ENCODE assay signal across 8 mouse cellular contexts in genomic region chr17:46557321-46557720, GRCm38 (mm10). TPM values are rescaled to one million over a fixed set of nuclear protein-coding genes. Genes with fewer than 3 reads are reported as not detected.
A peak's percentile ranks its signal among the peaks of the same experiment; 100 is the strongest.
DNase-seq lines count a peak whose midpoint lies in the region; ATAC-seq and TF ChIP-seq lines count a peak whose summit lies in the region.
"Not testable (repeated sequence)": the region's sequence is repeated elsewhere in the genome, so short reads cannot be mapped to it uniquely, and the experiment has no call there.

No protein-coding gene starts in this region.

- H3K4me1 ChIP-seq in forebrain, embryonic 11.5 days (replicated peaks; ENCODE audit: control insufficient read depth, insufficient read depth, low read length), result peaks cover 22% of the 10 kb centered on the region
- peaks cover 36% of the 10 kb centered on the region for H3K4me1 ChIP-seq in heart, embryonic 13.5 days
- H3K4me1 ChIP-seq in limb, embryonic 10.5 days, result peaks cover 48% of the 10 kb centered on the region
- peaks cover 13 to 30% of the 10 kb centered on the region in 2 experiments for H3K4me1 ChIP-seq in liver, embryonic 14.5 days (replicated peaks; ENCODE audit: control insufficient read depth in 2 of 2, insufficient read depth in 2 of 2, low read length in 1 of 2)
- peaks cover 31% of the 10 kb centered on the region for H3K4me1 ChIP-seq in midbrain, embryonic 12.5 days
- H3K4me1 ChIP-seq in stomach, embryonic 14.5 days (ENCODE audit: control insufficient read depth, insufficient read depth, low read length), result peaks cover 16% of the 10 kb centered on the region

- H3K27ac ChIP-seq in forebrain, embryonic 11.5 days (ENCODE audit: low read depth, low read length); liver, embryonic 14.5 days: not testable (repeated sequence)
- H3K27ac ChIP-seq in heart, embryonic 13.5 days (replicated peaks), result peak overlapping the region; percentile 95
- H3K27ac ChIP-seq in limb, embryonic 10.5 days, result peak overlapping the region; percentile 100
- H3K27ac ChIP-seq in midbrain, embryonic 12.5 days (replicated peaks), result 0 out of 2 replicates have a peak overlapping the region, but pooled peaks have one; percentile 81
- peak overlapping the region; percentile 97 for H3K27ac ChIP-seq in stomach, embryonic 14.5 days (ENCODE audit: low read length)

- TF ChIP-seq CTCF in liver, embryonic 14.5 days (IDR thresholded peaks at IDR 0.05; ENCODE audit: low read depth), result not testable (repeated sequence)

- not testable (repeated sequence) for H3K27me3 ChIP-seq in forebrain, embryonic 11.5 days (ENCODE audit: control insufficient read depth, insufficient read depth, low read length); heart, embryonic 13.5 days (replicated peaks); limb, embryonic 10.5 days (ENCODE audit: low read depth, poor library complexity, severe bottlenecking); liver, embryonic 14.5 days (ENCODE audit: control insufficient read depth, insufficient read depth, low read length); midbrain, embryonic 12.5 days; stomach, embryonic 14.5 days (ENCODE audit: control insufficient read depth, insufficient read depth, low read length)

- ATAC-seq in forebrain, embryonic 11.5 days (replicated peaks; ENCODE audit: low FRiP score); heart, embryonic 13.5 days (ENCODE audit: extremely low read depth, insufficient number of reproducible peaks, low FRiP score, low TSS enrichment); liver, embryonic 14.5 days (ENCODE audit: insufficient read depth); midbrain, embryonic 12.5 days (ENCODE audit: low FRiP score, low read depth); stomach, embryonic 14.5 days (ENCODE audit: insufficient number of reproducible peaks, insufficient read depth, low FRiP score, low read depth): not testable (repeated sequence)

- not testable (repeated sequence) for H3K4me3 ChIP-seq in forebrain, embryonic 11.5 days (ENCODE audit: low read depth, low read length); limb, embryonic 10.5 days; liver, embryonic 14.5 days (ENCODE audit: insufficient read depth in 1 of 2, low read depth in 2 of 2, low read length in 2 of 2); midbrain, embryonic 12.5 days; stomach, embryonic 14.5 days (ENCODE audit: low read depth, low read length)
- peak overlapping the region; percentile 100; the same call in 1 of the 2 replicates for H3K4me3 ChIP-seq in heart, embryonic 13.5 days

- H3K9me3 ChIP-seq in forebrain, embryonic 11.5 days (ENCODE audit: control insufficient read depth, low read length); heart, embryonic 13.5 days; limb, embryonic 10.5 days (replicated peaks); liver, embryonic 14.5 days (ENCODE audit: control insufficient read depth, low read length); midbrain, embryonic 12.5 days; stomach, embryonic 14.5 days (ENCODE audit: control insufficient read depth, low read depth, low read length): not testable (repeated sequence)

- 0 out of 2 replicates have a peak overlapping the region, but pooled peaks have one; percentile 62 for H3K4me2 ChIP-seq in forebrain, embryonic 11.5 days (ENCODE audit: low read depth, low read length, severe bottlenecking)
- H3K4me2 ChIP-seq in heart, embryonic 13.5 days, result peak overlapping the region; percentile 82
- peak overlapping the region; percentile 97 for H3K4me2 ChIP-seq in liver, embryonic 14.5 days (ENCODE audit: low read depth)
- H3K4me2 ChIP-seq in midbrain, embryonic 12.5 days (replicated peaks), result not testable (repeated sequence)
- peak overlapping the region; percentile 67 for H3K4me2 ChIP-seq in stomach, embryonic 14.5 days (replicated peaks; ENCODE audit: low read depth, low read length)

- peak; percentile 44 for DNase-seq in cerebellum, adult 9-11 months
- not testable (repeated sequence) for DNase-seq in forebrain, embryonic 11.5 days (ENCODE audit: low spot score); limb, embryonic 10.5 days (ENCODE audit: low spot score); liver, embryonic 14.5 days (ENCODE audit: low read depth in 3 of 3, low spot score in 3 of 3)
- DNase-seq in induced T-regulatory cell, adult 2 months (ENCODE audit: low read depth), result peak; percentile 42

- H3K9ac ChIP-seq in forebrain, embryonic 11.5 days (ENCODE audit: low read length); liver, embryonic 14.5 days (replicated peaks); midbrain, embryonic 12.5 days (replicated peaks); stomach, embryonic 14.5 days (replicated peaks; ENCODE audit: low read depth, low read length): not testable (repeated sequence)
- peak overlapping the region; percentile 87 for H3K9ac ChIP-seq in heart, embryonic 13.5 days

- not testable (repeated sequence) for H3K36me3 ChIP-seq in forebrain, embryonic 11.5 days (ENCODE audit: control insufficient read depth, insufficient read depth, low read length); heart, embryonic 13.5 days; limb, embryonic 10.5 days; liver, embryonic 14.5 days (replicated peaks; ENCODE audit: control insufficient read depth, insufficient read depth, low read depth); midbrain, embryonic 12.5 days; stomach, embryonic 14.5 days (ENCODE audit: control insufficient read depth, insufficient read depth, low read length)

- not testable (repeated sequence) for TF ChIP-seq EP300 in liver, embryonic 14.5 days (IDR thresholded peaks at IDR 0.05; ENCODE audit: low read depth)

RNA-seq across cellular contexts. Expression of gene Srf, which starts 1.3 kb away (rescaled TPM):
- polyA plus RNA-seq in forebrain, embryonic 11.5 days (2014; fragmentation: Nextera tagmentation; extraction: Ambion mirVana), result 5.0 and 5.2 TPM in 2 replicates
- polyA plus RNA-seq in heart, embryonic 13.5 days (2015; fragmentation: Nextera tagmentation; extraction: Ambion mirVana), result 11.6 and 13.1 TPM in 2 replicates
- polyA plus RNA-seq in limb, embryonic 10.5 days (2016; fragmentation: Nextera tagmentation; extraction: Ambion mirVana), result 8.3 and 9.0 TPM in 2 replicates
- 16.0 and 22.0 TPM in 2 replicates for polyA plus RNA-seq in liver, embryonic 14.5 days (2012; rRNA removed)
- 2.5 and 2.6 TPM in 2 replicates for polyA plus RNA-seq in liver, embryonic 14.5 days (2014; fragmentation: Nextera tagmentation; extraction: Ambion mirVana)
- polyA plus RNA-seq in midbrain, embryonic 12.5 days (2016; fragmentation: Nextera tagmentation; extraction: Ambion mirVana), result 6.6 and 8.1 TPM in 2 replicates
- 12.2 and 15.7 TPM in 2 replicates for polyA plus RNA-seq in stomach, embryonic 14.5 days (2014; fragmentation: Nextera tagmentation; extraction: Ambion mirVana)

RNA-seq across cellular contexts. Expression of gene Cul9, which starts 11.1 kb away (rescaled TPM):
- polyA plus RNA-seq in forebrain, embryonic 11.5 days (2014; fragmentation: Nextera tagmentation; extraction: Ambion mirVana), result 3.4 and 4.0 TPM in 2 replicates
- 4.5 and 5.0 TPM in 2 replicates for polyA plus RNA-seq in heart, embryonic 13.5 days (2015; fragmentation: Nextera tagmentation; extraction: Ambion mirVana)
- 2.4 and 5.6 TPM in 2 replicates for polyA plus RNA-seq in limb, embryonic 10.5 days (2016; fragmentation: Nextera tagmentation; extraction: Ambion mirVana)
- 0.59 and 0.92 TPM in 2 replicates for polyA plus RNA-seq in liver, embryonic 14.5 days (2012; rRNA removed)
- polyA plus RNA-seq in liver, embryonic 14.5 days (2014; fragmentation: Nextera tagmentation; extraction: Ambion mirVana), result 0.34 and 0.46 TPM in 2 replicates
- 14.3 and 15.2 TPM in 2 replicates for polyA plus RNA-seq in midbrain, embryonic 12.5 days (2016; fragmentation: Nextera tagmentation; extraction: Ambion mirVana)
- polyA plus RNA-seq in stomach, embryonic 14.5 days (2014; fragmentation: Nextera tagmentation; extraction: Ambion mirVana), result 3.6 and 5.6 TPM in 2 replicates
